Mouse (Mus musculus): ENCODE measurements around the gene Ehbp1l1. TPM values are rescaled to one million over a fixed set of nuclear protein-coding genes. Genes with fewer than 3 reads are reported as not detected.

Ehbp1l1 gene
- total RNA-seq, 2 experiments from 2014 or later, result 27.5 to 236 TPM

GRCm38 (mm10) chr19:5740320-5741317 lies 14.5 kb upstream of the Ehbp1l1 start, which contains the start of gene Ltbp3:
Ltbp3 (plus strand) TSS chr19:5740904.
- no peak for ATAC-seq (replicated peaks; ENCODE audit: low FRiP score, poor library complexity, severe bottlenecking)

- ATAC-seq (replicated peaks; ENCODE audit: low FRiP score, poor library complexity, severe bottlenecking), result no peak
These were observed 13.3 kb upstream of the Ehbp1l1 start for GRCm38 (mm10) chr19:5739446-5739845.

- no peak for ATAC-seq (replicated peaks; ENCODE audit: low FRiP score, poor library complexity, severe bottlenecking)
These were observed 8.2 kb upstream of the Ehbp1l1 start for GRCm38 (mm10) chr19:5734325-5734724.

- ATAC-seq (replicated peaks; ENCODE audit: low FRiP score, poor library complexity, severe bottlenecking), result 0 out of 2 replicates have a peak, but pooled peaks have one; percentile 13
These were observed 5.3 kb upstream of the Ehbp1l1 start for GRCm38 (mm10) chr19:5731264-5731978.

- ATAC-seq (replicated peaks; ENCODE audit: low FRiP score, poor library complexity, severe bottlenecking), result no peak
These were observed 4.4 kb upstream of the Ehbp1l1 start for GRCm38 (mm10) chr19:5730314-5731186.

- ATAC-seq (replicated peaks; ENCODE audit: low FRiP score, poor library complexity, severe bottlenecking), result peak; percentile 43
These were observed 3.3 kb upstream of the Ehbp1l1 start, which contains the start of gene Fam89b for GRCm38 (mm10) chr19:5729444-5729815. Fam89b (minus strand) TSS chr19:5729653.

- no peak for ATAC-seq (replicated peaks; ENCODE audit: low FRiP score, poor library complexity, severe bottlenecking)
These were observed 2.7 kb upstream of the Ehbp1l1 start for GRCm38 (mm10) chr19:5728631-5729443.

- ATAC-seq (replicated peaks; ENCODE audit: low FRiP score, poor library complexity, severe bottlenecking), result peak; percentile 20
These were observed 1.6 kb upstream of the Ehbp1l1 start for GRCm38 (mm10) chr19:5727701-5728100.

GRCm38 (mm10) chr19:5726961-5727578 lies 953 bp upstream of the Ehbp1l1 start:
- ATAC-seq (replicated peaks; ENCODE audit: low FRiP score, poor library complexity, severe bottlenecking), result peak; percentile 26

GRCm38 (mm10) chr19:5725029-5725707 lies 949 bp downstream of the Ehbp1l1 start:
- no peak for ATAC-seq (replicated peaks; ENCODE audit: low FRiP score, poor library complexity, severe bottlenecking)

- peak; percentile 49 for ATAC-seq (replicated peaks; ENCODE audit: low FRiP score, poor library complexity, severe bottlenecking)
These were observed 1.6 kb downstream of the Ehbp1l1 start for GRCm38 (mm10) chr19:5724549-5724941.

GRCm38 (mm10) chr19:5723934-5724548 lies 2.1 kb downstream of the Ehbp1l1 start:
- ATAC-seq (replicated peaks; ENCODE audit: low FRiP score, poor library complexity, severe bottlenecking), result no peak

- ATAC-seq (replicated peaks; ENCODE audit: low FRiP score, poor library complexity, severe bottlenecking), result peak; percentile 41
These were observed 3.2 kb downstream of the Ehbp1l1 start for GRCm38 (mm10) chr19:5722848-5723425.

- ATAC-seq (replicated peaks; ENCODE audit: low FRiP score, poor library complexity, severe bottlenecking), result no peak
These were observed 4.9 kb downstream of the Ehbp1l1 start for GRCm38 (mm10) chr19:5721233-5721632.

GRCm38 (mm10) chr19:5716955-5717354 lies 9.2 kb downstream of the Ehbp1l1 start:
- ATAC-seq (replicated peaks; ENCODE audit: low FRiP score, poor library complexity, severe bottlenecking), result no peak

GRCm38 (mm10) chr19:5715793-5716688 lies 10.1 kb downstream of the Ehbp1l1 start:
- peak; percentile 80 for ATAC-seq (replicated peaks; ENCODE audit: low FRiP score, poor library complexity, severe bottlenecking)

All from erythroblast, adult 5-6 weeks (primary cell).